Mouse (Mus musculus) forebrain, embryonic 12.5 days (tissue): Measurements from ENCODE around the gene Arf1. TPM values are rescaled to one million over a fixed set of nuclear protein-coding genes. Genes with fewer than 3 reads are reported as not detected.

Source experiments
- ATAC-seq: fragments of 200-750 bp; cut with Nextera tagmentation; 2 replicates; pipeline ENCODE4 v1.8.0; 2017; ENCODE audit warnings: moderate TSS enrichment; ENCODE audit not compliant: low FRiP score
- H3K27ac ChIP-seq: fragments of 300-500 bp; sonication (generic); 2 replicates; pipeline ENCODE4 v1.5.1; 2016; ENCODE audit warnings: mild to moderate bottlenecking
- H3K27me3 ChIP-seq: fragments of 300-500 bp; sonication (generic); 2 replicates; pipeline ENCODE4 v1.6.1; 2016; ENCODE audit warnings: mild to moderate bottlenecking
- H3K36me3 ChIP-seq: fragments of 300-500 bp; sonication (generic); replicated peaks from 2 replicates; pipeline ENCODE4 v1.6.1; 2016; ENCODE audit warnings: mild to moderate bottlenecking
- H3K4me1 ChIP-seq: fragments of 300-500 bp; sonication (generic); 2 replicates; pipeline ENCODE4 v1.6.1; 2016
- H3K4me2 ChIP-seq: fragments of 300-500 bp; sonication (generic); 2 replicates; pipeline ENCODE4 v1.6.1; 2016; ENCODE audit warnings: mild to moderate bottlenecking, moderate library complexity
- H3K4me3 ChIP-seq: fragments of 300-500 bp; sonication (generic); replicated peaks from 2 replicates; pipeline ENCODE4 v1.5.1; 2016; ENCODE audit warnings: mild to moderate bottlenecking
- H3K9ac ChIP-seq: fragments of 300-500 bp; sonication (generic); 2 replicates; pipeline ENCODE4 v1.6.1; 2016; ENCODE audit warnings: mild to moderate bottlenecking
- H3K9me3 ChIP-seq: fragments of 300-500 bp; sonication (generic); 2 replicates; pipeline ENCODE4 v1.6.1; 2016
- WGBS: fragments of 180-500 bp; shearing (Covaris S2); methylation state at CpG from one replicate; pipeline ENCODE4 v1.1.7; 2016; 5-methylcytosine and 5-hydroxymethylcytosine counted together
- polyA plus RNA-seq: library from polyadenylated mRNA; unstranded; fragments of >200 nt; fragmentation: Nextera tagmentation; extraction: Ambion mirVana; gene quantifications from 2 replicates; pipeline ENCODE4 v1.2.1, GENCODE M21; 2016

Gene Arf1
- polyA plus RNA-seq, 1 experiment from 2014 or later = 539 TPM

GRCm38 (mm10) chr11:59208153-59208831 lies 19.8 kb downstream of the Arf1 start, which contains the start of gene 2310033P09Rik:
Gene 2310033P09Rik, plus strand, starts transcription at chr11:59208321.
- Histone ChIP-seq H3K4me1 (peaks cover 21% of the 10 kb centered on the region), H3K4me3 (peak within 1 kb of the TSS; percentile 88), H3K36me3 (peaks cover 61% of the 10 kb centered on the region), H3K9me3 (no peaks in the 10 kb centered on the region), H3K27ac (peak within 1 kb of the TSS; percentile 90), H3K27me3 (no peaks in the 10 kb centered on the region), H3K9ac (peak within 1 kb of the TSS; percentile 90), H3K4me2 (peak within 1 kb of the TSS; percentile 86)
- under 1% methylated on average over 66 of the region's 67 CpGs for WGBS
- peak; percentile 91 for ATAC-seq

- Histone ChIP-seq H3K27ac (0 out of 2 replicates have a peak within 1 kb of the TSS, but pooled peaks have one; percentile 8), H3K9ac (peak within 1 kb of the TSS; percentile 81), H3K36me3 (peaks cover 31% of the 10 kb centered on the region), H3K4me1 (peaks cover 19% of the 10 kb centered on the region), H3K27me3 (no peaks in the 10 kb centered on the region), H3K4me3 (peak within 1 kb of the TSS; percentile 87), H3K4me2 (peak within 1 kb of the TSS; percentile 82), H3K9me3 (no peaks in the 10 kb centered on the region)
- peak; percentile 91 for ATAC-seq
- under 1% methylated on average over 63 of the region's 63 CpGs for WGBS
These were observed 25.7 kb downstream of the Arf1 start, which contains the start of gene Mrpl55 for GRCm38 (mm10) chr11:59202081-59202995. Gene Mrpl55, plus strand, starts transcription at chr11:59202486.

GRCm38 (mm10) chr11:59201216-59202002 lies 26.7 kb downstream of the Arf1 start:
- Histone ChIP-seq H3K27ac (no peak overlapping the region), H3K36me3 (peaks cover 26% of the 10 kb centered on the region), H3K4me3 (peak overlapping the region; percentile 87), H3K4me1 (peaks cover 19% of the 10 kb centered on the region), H3K9me3 (no peaks in the 10 kb centered on the region), H3K27me3 (no peaks in the 10 kb centered on the region), H3K4me2 (peak overlapping the region; percentile 82), H3K9ac (peak overlapping the region; percentile 81)
- 38% methylated on average over 16 of the region's 16 CpGs for WGBS
- no peak for ATAC-seq

GRCm38 (mm10) chr11:59196230-59196629 lies 31.8 kb downstream of the Arf1 start:
- Histone ChIP-seq H3K27me3 (no peaks in the 10 kb centered on the region), H3K9me3 (no peaks in the 10 kb centered on the region), H3K27ac (no peak overlapping the region), H3K4me2 (no peak overlapping the region), H3K4me3 (no peak overlapping the region), H3K4me1 (peaks cover 4% of the 10 kb centered on the region), H3K9ac (no peak overlapping the region), H3K36me3 (0 out of 2 replicates have a peak, but pooled peaks cover 7% of the 10 kb centered on the region)
- no peak for ATAC-seq

GRCm38 (mm10) chr11:59192059-59192386 lies 36.0 kb downstream of the Arf1 start, which contains the start of gene Guk1:
Gene Guk1, minus strand, starts transcription at chr11:59192212.
- Histone ChIP-seq H3K27me3 (no peaks in the 10 kb centered on the region), H3K4me1 (peaks cover 12% of the 10 kb centered on the region), H3K9me3 (no peaks in the 10 kb centered on the region), H3K4me2 (peak within 1 kb of the TSS; percentile 64), H3K36me3 (no peaks in the 10 kb centered on the region), H3K4me3 (peak within 1 kb of the TSS; percentile 60), H3K27ac (peak within 1 kb of the TSS; percentile 88), H3K9ac (peak within 1 kb of the TSS; percentile 57)
- WGBS = 5% methylated on average over 16 of the region's 16 CpGs
- ATAC-seq = peak; percentile 33; the same call in 1 of the 2 replicates

- H3K36me3 ChIP-seq = no peaks in the 10 kb centered on the region; the same call in 1 of the 2 replicates
- H3K27me3 ChIP-seq = no peaks in the 10 kb centered on the region
- H3K4me2 ChIP-seq = peak overlapping the region; percentile 64
- H3K9me3 ChIP-seq = no peaks in the 10 kb centered on the region
- peak overlapping the region; percentile 60 for H3K4me3 ChIP-seq
- H3K9ac ChIP-seq = peak overlapping the region; percentile 57
- H3K27ac ChIP-seq = peak overlapping the region; percentile 88
- WGBS = under 1% methylated on average over 54 of the region's 59 CpGs
- ATAC-seq = peak; percentile 96
- peaks cover 12% of the 10 kb centered on the region for H3K4me1 ChIP-seq
These were observed 36.6 kb downstream of the Arf1 start for GRCm38 (mm10) chr11:59191231-59192058.

- H3K9ac ChIP-seq = no peak overlapping the region
These were observed 40.4 kb downstream of the Arf1 start for GRCm38 (mm10) chr11:59187706-59188105.

GRCm38 (mm10) chr11:59185490-59185889 lies 42.6 kb downstream of the Arf1 start:
- Histone ChIP-seq H3K4me2 (no peak overlapping the region), H3K27ac (no peak overlapping the region), H3K9me3 (no peaks in the 10 kb centered on the region), H3K4me3 (no peak overlapping the region), H3K9ac (no peak overlapping the region), H3K27me3 (peaks cover 2% of the 10 kb centered on the region; the same call in 1 of the 2 replicates), H3K36me3 (peaks cover 31% of the 10 kb centered on the region), H3K4me1 (peaks cover 7% of the 10 kb centered on the region; the same call in 1 of the 2 replicates)
- WGBS = 85% methylated on average over 5 of the region's 5 CpGs
- ATAC-seq = no peak

More at GRCm38 (mm10) chr11:59187706-59188105, 40.4 kb downstream of the Arf1 start:
- no peaks in the 10 kb centered on the region for H3K9me3 ChIP-seq
- no peak overlapping the region for H3K4me2 ChIP-seq
- H3K27ac ChIP-seq = no peak overlapping the region
- WGBS = 91% methylated on average over 6 of the region's 6 CpGs
- no peaks in the 10 kb centered on the region for H3K27me3 ChIP-seq
- H3K4me1 ChIP-seq = peaks cover 12% of the 10 kb centered on the region
- no peak for ATAC-seq
- H3K4me3 ChIP-seq = no peak overlapping the region
- H3K36me3 ChIP-seq = peaks cover 31% of the 10 kb centered on the region

- 38% methylated on average over 3 of the region's 3 CpGs for WGBS
- Histone ChIP-seq H3K36me3 (peaks cover 31% of the 10 kb centered on the region), H3K4me3 (no peak overlapping the region), H3K9ac (no peak overlapping the region), H3K4me2 (no peak overlapping the region), H3K27me3 (peaks cover 14% of the 10 kb centered on the region), H3K4me1 (no peaks in the 10 kb centered on the region), H3K9me3 (no peaks in the 10 kb centered on the region), H3K27ac (no peak overlapping the region)
- ATAC-seq = no peak
These were observed 44.2 kb downstream of the Arf1 start for GRCm38 (mm10) chr11:59183821-59184220.

GRCm38 (mm10) chr11:59182864-59183331 lies 45.2 kb downstream of the Arf1 start, which contains the start of gene Gjc2:
Gene Gjc2, minus strand, starts transcription at chr11:59183213.
- 41% methylated on average over 3 of the region's 3 CpGs for WGBS
- Histone ChIP-seq H3K9ac (no peak within 1 kb of the TSS), H3K4me1 (no peaks in the 10 kb centered on the region), H3K9me3 (no peaks in the 10 kb centered on the region), H3K36me3 (peaks cover 31% of the 10 kb centered on the region), H3K27ac (no peak within 1 kb of the TSS), H3K4me3 (no peak within 1 kb of the TSS), H3K4me2 (no peak within 1 kb of the TSS), H3K27me3 (peaks cover 23% of the 10 kb centered on the region)
- no peak for ATAC-seq

GRCm38 (mm10) chr11:59176921-59177320 lies 51.1 kb downstream of the Arf1 start:
- H3K27ac ChIP-seq = no peak overlapping the region
- no peak for ATAC-seq
- H3K9ac ChIP-seq = no peak overlapping the region
- H3K27me3 ChIP-seq = peaks cover 77% of the 10 kb centered on the region
- 0 out of 2 replicates have a peak overlapping the region, but pooled peaks have one; percentile 10 for H3K4me3 ChIP-seq
- H3K9me3 ChIP-seq = no peaks in the 10 kb centered on the region
- no peaks in the 10 kb centered on the region for H3K36me3 ChIP-seq
- 0 out of 2 replicates have a peak, but pooled peaks cover 3% of the 10 kb centered on the region for H3K4me1 ChIP-seq
- 7% methylated on average over 34 of the region's 34 CpGs for whole genome bisulfite sequencing
- H3K4me2 ChIP-seq = no peak overlapping the region
